Mouse (Mus musculus) urinary bladder, postnatal 4 days (tissue): Measurements from ENCODE around the gene Grap.
"Not testable (repeated sequence)": the region's sequence is repeated elsewhere in the genome, so short reads cannot be mapped to it uniquely, and the experiment has no call there.

Experiments used
- DNase-seq, 2 experiments: peaks; one replicate each; pipeline ENCODE4 v3.0.0; 2021 to 2022; ENCODE audit warnings: low spot score in 2 of 2

The Grap gene

GRCm38 (mm10) chr11:61652686-61653447 lies at the start of gene Grap:
Grap (plus strand) TSS chr11:61653265.
- no peak for DNase-seq

- DNase-seq, result no peak
Measured at GRCm38 (mm10) chr11:61608072-61608471, 45.0 kb upstream of the Grap start.

- DNase-seq, result no peak
Measured at GRCm38 (mm10) chr11:61611197-61611596, 41.9 kb upstream of the Grap start.

GRCm38 (mm10) chr11:61612116-61612635 lies 40.9 kb upstream of the Grap start:
- no peak for DNase-seq

- DNase-seq, result no peak
Measured at GRCm38 (mm10) chr11:61614401-61614800, 38.7 kb upstream of the Grap start.

GRCm38 (mm10) chr11:61615686-61616522 lies 37.2 kb upstream of the Grap start:
- peak in 1 of 2 experiments; percentile 41 for DNase-seq

- no peak for DNase-seq
Measured at GRCm38 (mm10) chr11:61616523-61617292, 36.4 kb upstream of the Grap start.

GRCm38 (mm10) chr11:61617293-61617975 lies 35.6 kb upstream of the Grap start:
- DNase-seq, result no peak

- DNase-seq, result no peak
Measured at GRCm38 (mm10) chr11:61618131-61618530, 34.9 kb upstream of the Grap start.

- DNase-seq, result no peak
Measured at GRCm38 (mm10) chr11:61618571-61618970, 34.5 kb upstream of the Grap start.

GRCm38 (mm10) chr11:61619356-61619755 lies 33.7 kb upstream of the Grap start:
- DNase-seq, result no peak

- DNase-seq, result peak; percentile 73
Measured at GRCm38 (mm10) chr11:61619791-61620241, 33.2 kb upstream of the Grap start.

- DNase-seq, result peak; percentile 85 to 92
Measured at GRCm38 (mm10) chr11:61620254-61620670, 32.8 kb upstream of the Grap start.

GRCm38 (mm10) chr11:61620762-61621161 lies 32.3 kb upstream of the Grap start:
- DNase-seq, result no peak

GRCm38 (mm10) chr11:61625136-61625535 lies 27.9 kb upstream of the Grap start:
- DNase-seq, result no peak

- DNase-seq, result no peak
Measured at GRCm38 (mm10) chr11:61626509-61626908, 26.6 kb upstream of the Grap start.

- no peak for DNase-seq
Measured at GRCm38 (mm10) chr11:61629621-61630020, 23.4 kb upstream of the Grap start.

- DNase-seq, result not testable (repeated sequence)
Measured at GRCm38 (mm10) chr11:61636309-61636708, 16.8 kb upstream of the Grap start.

GRCm38 (mm10) chr11:61637413-61637812 lies 15.7 kb upstream of the Grap start:
- DNase-seq, result no peak

GRCm38 (mm10) chr11:61637856-61638255 lies 15.2 kb upstream of the Grap start:
- DNase-seq, result no peak
